Mouse (Mus musculus): ENCODE results near the gene Bcl2l13.

Gene Bcl2l13

DNA sequence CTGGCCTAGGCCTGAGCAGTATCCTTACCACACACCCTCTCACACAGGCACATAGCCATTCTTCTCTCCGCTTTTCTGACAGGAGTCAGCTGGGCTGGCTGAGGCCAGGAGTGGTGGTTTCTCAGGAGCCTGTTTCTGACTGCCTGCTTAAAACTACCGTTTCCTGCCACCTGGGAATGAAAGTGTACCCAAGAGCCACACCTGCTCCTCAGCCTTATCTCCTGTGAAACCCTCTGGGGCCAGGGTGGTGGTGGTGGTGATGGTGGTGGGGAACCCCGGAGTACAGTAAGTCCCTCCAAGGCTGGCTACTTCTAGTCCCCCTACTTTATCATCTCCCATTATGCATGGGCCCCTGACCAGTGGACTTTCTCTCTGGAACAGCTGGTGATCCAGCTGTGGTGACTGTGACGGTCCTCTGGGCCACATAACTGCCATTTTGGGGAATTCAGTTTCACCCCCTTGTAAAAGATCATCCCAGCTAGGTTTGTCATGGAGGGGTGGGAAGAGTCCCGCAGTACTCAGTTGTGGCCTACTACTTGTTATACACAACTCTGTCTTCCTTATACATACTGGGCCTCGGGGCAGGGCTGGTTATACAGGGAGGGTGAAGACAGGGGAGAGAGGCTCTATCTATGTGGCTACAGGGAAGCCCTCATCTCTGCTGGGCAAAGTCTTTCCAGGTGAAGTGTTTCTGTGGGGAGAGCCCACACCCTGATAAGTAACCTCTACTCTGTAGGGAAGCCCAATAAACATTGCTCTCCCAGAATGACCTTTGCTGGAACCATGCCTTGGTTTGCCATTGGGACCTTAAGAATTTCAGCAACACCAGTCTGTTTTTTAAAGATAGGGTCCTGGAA is 94.7 kb downstream of the Bcl2l13 start:
- no peak for DNase-seq

DNA sequence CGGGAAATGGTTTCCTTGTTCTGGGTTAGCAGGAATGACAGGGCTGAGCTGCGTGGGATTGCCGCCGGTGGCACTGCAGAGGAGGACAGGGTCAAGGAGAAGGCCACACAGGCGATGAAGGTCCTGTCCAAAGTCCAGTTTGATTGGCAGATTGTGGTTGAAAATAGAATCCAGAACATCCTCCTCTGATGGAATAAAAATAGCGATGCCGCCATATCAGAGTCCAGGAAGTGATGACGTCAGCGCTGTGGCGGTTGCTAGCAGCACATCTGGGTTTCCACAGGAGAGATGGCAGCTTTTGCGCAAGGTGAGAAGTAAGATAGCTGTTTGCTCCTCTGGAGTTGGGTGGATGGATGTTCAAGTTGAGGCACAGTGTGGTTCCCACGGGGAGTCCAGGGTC is 96.6 kb downstream of the Bcl2l13 start:
- no peak for DNase-seq

DNA sequence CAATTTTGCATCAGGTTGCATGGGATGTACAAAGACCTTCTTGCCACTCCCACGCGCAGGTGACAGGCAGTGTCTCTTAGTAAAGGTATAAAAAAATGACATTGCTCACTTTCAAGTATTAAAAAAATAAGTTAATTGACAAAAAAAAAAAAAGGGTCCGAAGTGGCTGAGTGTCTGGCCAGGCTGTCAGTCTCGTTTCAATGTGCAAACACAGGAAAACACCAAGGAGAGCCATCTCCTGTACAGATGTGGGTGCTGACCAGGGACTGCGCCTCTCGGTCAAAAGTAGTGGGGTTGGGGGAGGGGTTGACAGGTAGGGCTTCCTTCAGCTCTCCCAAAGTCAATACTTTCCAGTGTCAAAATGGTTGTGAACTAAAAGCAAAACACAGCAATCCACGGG is 97.7 kb downstream of the Bcl2l13 start:
- no peak for DNase-seq

DNA sequence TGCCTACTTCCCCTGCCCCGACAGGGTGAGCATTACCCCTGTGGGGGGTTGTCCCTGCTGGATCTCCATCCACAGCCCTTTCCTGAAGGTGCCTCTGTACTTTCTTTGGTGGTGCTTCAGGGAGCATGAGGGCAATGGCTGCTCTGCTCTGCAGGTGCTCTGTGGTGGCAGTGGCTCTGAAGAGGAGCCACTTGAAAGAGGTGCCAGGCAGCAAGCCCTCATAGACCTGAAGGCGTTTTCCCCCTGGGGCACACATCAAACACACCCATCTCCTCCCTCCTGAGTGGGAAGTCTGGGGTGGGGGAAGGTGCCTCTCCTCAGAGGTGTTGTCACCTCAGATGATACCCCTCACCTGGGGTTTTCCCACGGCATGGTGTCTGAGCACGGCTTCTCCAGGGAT is 98.2 kb downstream of the Bcl2l13 start:
- no peak for DNase-seq

DNA sequence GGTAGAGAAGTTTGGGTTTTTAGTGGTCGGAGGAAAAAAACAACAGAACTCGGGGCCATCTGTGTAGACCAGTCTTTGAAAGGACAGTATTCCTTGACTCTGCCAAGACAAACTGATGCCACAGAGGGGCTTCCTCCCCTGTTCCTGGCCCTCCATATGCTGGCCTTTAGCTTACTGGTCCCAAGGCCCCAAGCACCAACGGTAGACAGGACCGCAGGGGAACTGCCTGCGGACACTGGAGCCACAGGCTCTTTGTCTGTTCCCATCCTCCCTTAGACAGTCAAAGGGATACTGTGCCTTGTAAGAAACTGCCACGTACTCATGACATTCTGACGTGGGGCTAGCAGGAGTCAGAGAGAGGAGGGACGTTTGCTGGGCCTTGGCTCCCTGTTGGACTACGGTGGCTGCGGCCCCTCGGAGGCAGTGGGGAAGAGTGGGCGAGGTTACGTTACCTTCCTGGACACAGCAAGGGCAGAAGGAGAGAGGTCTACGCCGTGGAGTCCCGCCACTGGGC is 101.1 kb downstream of the Bcl2l13 start:
- DNase-seq, result no peak

DNA sequence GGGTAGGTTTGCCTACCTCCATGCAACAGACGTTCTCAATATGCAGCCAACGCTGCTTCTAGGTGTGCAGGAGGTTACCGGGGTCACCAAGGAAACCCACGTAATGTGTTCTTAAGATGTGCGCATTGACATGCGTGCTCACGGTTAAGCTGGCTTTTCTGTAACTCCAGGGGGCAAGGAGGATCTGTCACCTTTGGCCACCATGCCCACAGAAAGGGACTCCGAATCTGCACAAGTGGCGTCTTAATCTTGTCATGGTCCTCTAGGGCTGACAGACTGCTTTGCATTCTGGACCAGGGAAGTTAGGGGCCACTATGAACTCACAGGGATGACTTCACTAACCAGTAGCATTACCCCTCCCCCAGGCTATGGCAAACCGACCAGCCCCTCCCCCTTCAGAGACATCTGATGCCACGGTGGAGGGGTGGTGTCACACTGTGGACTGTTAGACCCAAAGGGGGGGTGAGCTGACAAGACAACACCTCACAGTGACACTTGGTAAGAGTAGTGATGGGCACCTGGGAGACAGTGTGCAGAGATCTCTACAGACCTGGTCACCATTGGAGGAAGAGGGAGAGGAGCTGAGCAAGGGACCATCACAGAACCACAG is 102.1 kb downstream of the Bcl2l13 start:
- DNase-seq, result no peak

DNA sequence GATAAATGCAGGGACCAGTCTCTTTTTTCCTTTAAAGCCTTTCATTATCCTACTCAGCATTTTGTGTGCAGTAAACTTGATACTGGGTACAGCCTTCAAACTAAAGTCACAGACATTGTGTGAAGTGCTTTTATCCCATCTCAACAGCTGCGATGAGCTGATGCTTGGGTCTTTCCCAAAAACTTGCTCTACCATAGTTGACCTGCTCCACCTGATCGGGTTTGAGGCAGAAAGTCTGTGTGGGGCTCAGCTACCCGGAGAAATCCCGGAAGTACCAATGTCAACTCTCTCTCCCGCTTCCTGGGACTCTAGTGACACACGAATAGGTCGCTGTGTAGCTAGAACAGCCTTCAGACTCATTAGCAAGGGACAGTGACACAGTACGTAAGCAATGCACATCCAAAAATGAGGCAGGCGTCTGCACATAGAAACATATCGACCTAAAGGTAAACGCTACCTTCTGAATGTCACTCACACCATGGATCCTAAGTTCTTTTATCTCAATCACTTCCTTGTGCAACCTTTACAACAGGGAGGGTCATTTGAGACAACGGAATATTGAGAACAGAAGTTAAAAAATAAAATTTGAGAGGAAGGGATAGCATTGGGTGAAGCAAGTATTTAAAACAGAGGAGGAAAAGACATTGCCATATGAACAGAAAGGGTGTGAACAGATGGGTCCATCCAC is 102.9 kb downstream of the Bcl2l13 start:
- DNase-seq, result no peak

DNA sequence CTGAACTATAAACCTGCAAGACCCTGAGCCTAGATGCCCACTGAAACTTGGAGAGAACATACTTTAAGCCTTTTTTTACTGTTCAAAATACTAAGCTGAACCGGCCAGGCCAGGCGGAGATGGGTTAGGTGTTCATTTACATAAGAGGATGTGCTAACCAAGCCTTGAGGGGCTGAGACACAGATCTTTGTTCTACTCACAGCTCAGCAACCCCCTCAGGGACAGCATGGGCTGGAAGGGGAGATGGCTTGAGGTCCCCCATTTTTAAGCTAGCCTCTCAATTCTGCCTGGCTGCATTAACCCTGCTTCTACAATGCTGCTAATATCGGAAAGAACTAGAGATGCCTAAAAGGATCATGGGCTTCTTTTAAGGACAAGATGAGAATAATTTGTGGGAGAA is 103.8 kb downstream of the Bcl2l13 start:
- no peak for DNase-seq

DNA sequence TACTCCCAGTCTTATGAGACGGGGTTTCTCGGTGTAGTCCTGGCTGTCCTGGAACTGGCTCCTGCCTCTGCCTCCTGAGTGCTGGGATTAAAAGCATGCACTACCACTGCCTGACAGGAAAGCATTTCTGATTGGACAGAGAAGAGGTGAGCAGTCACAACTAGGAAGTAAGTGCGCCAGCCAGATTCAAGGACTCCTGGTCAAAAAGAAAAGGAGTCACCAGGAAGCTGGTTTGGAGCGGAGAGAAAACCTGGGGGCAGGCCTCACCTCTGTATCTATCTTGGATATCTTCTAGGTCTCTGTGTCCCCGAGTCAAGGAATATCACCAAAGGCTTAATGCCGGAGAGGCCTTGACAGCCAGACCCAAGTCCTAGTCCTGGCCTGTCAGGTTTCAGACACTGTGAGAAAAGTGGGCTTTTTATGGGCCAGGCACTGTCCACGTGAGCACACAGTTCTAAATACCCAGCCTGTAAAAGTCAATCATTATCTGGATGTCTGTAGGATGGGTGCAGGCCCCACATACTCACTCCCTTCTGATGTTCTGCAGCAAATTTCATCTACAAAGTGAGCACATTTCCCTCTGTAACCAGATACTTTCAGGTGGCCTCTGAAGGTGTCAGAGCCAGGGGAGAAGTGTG is 104.6 kb downstream of the Bcl2l13 start:
- DNase-seq, result no peak

DNA sequence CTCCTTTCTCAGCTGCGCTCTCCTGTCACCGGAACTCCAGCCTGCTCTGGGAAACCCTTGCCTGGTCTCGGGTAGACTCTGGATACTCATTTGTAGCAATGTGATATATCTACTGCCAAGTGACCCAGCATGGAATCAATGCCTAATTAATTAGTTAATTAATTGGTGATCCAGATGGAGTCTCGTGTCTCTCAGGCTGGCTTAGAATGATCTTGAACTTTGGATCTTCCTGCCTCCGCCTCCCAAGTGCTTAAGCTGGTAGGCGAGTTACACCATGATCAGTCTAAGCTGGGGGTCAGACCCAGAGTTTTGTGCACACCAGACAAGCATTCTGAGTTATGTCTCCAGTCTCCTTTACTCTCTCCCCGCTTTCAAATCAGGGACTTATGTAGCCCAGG is 105.1 kb downstream of the Bcl2l13 start:
- DNase-seq, result no peak

DNA sequence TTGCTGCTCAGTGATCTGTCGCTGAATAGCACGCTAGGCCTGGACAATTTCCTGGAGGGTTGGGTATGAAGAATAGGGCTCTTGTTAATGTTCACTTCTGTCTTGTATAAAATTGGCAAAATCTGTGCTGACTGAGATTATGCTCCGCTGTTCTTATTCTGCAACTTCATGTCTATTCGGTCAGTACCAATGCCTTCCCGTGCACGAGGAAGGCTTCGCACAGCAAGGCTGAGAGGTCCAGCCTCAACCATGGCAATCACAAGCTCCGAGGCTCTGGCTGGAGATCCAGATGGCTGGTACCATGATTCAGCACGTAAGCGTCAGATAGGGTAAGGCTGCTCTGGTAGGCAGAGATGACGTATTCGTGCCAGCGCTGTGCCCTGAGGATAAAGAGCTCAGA is 105.6 kb downstream of the Bcl2l13 start:
- DNase-seq, result no peak
